Comparison of ENCODE assay signal across 18 mouse cellular contexts in the genomic region with DNA sequence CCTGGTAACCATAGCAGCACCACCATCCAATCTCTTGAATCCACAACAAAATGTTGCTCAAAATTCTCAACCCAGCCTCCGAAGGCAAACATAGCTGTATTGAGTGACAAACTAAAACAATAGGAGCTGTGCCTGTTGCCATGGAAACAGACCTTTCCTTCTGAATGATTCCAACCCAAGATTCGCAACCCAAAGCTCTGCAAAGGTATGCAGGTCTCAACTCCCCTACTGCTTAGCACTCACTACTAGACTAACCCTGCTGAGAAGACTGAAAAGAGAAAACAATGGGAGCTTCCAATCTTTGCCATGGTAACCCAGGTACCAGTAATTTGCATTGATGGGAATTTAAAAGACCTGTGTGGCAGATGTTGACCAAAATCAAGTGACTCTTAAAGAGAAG.
DNase-seq lines count a peak whose midpoint lies in the region; ATAC-seq and TF ChIP-seq lines count a peak whose summit lies in the region.
"Had no signal": no experiment of that assay in that cellular context is flagged by ENCODE, and none has a peak within 500 bp of the region (broad histone marks: within the 10 kb centered on the region; RNA-seq: fewer than 3 reads in every experiment).

No protein-coding gene starts in this region.

- no peak overlapping the region for H3K27ac ChIP-seq in forebrain, postnatal 0 days (ENCODE audit: low read depth, low read length)
- no peak overlapping the region for H3K27ac ChIP-seq in midbrain, embryonic 14.5 days (replicated peaks; ENCODE audit: low read depth, low read length)
- no peak overlapping the region for H3K27ac ChIP-seq in liver, embryonic 12.5 days
- H3K27ac ChIP-seq: left cerebral cortex, adult 2 months; limb, embryonic 12.5 days had no signal

- TF ChIP-seq CTCF in forebrain, postnatal 0 days (IDR thresholded peaks at IDR 0.05; ENCODE audit: low read depth), result no peak

- H3K4me2 ChIP-seq in forebrain, postnatal 0 days (ENCODE audit: low read depth), result no peak overlapping the region
- H3K4me2 ChIP-seq in midbrain, embryonic 14.5 days (ENCODE audit: low read length), result no peak overlapping the region
- no peak overlapping the region for H3K4me2 ChIP-seq in liver, embryonic 12.5 days
- H3K4me2 ChIP-seq: heart, embryonic 11.5 days; limb, embryonic 12.5 days had no signal

- no peak overlapping the region for H3K4me3 ChIP-seq in forebrain, postnatal 0 days (ENCODE audit: low read depth, low read length)
- H3K4me3 ChIP-seq in midbrain, embryonic 14.5 days (replicated peaks; ENCODE audit: low read depth, low read length), result no peak overlapping the region
- no peak overlapping the region for H3K4me3 ChIP-seq in liver, embryonic 12.5 days
- H3K4me3 ChIP-seq: left cerebral cortex, adult 2 months; limb, embryonic 12.5 days had no signal

- H3K36me3 ChIP-seq in forebrain, postnatal 0 days (ENCODE audit: insufficient read depth), result no peaks in the 10 kb centered on the region
- no peaks in the 10 kb centered on the region for H3K36me3 ChIP-seq in midbrain, embryonic 14.5 days (ENCODE audit: control insufficient read depth, insufficient read depth, low read length)
- H3K36me3 ChIP-seq in liver, embryonic 12.5 days, result no peaks in the 10 kb centered on the region
- H3K36me3 ChIP-seq: limb, embryonic 12.5 days had no signal

- H3K9ac ChIP-seq in forebrain, postnatal 0 days, result no peak overlapping the region
- no peak overlapping the region for H3K9ac ChIP-seq in midbrain, embryonic 14.5 days (replicated peaks; ENCODE audit: low read length)
- no peak overlapping the region for H3K9ac ChIP-seq in liver, embryonic 12.5 days
- H3K9ac ChIP-seq: limb, embryonic 12.5 days had no signal

- 3% methylated on average over 2 of the region's 2 CpGs for WGBS in forebrain, postnatal 0 days
- 4% methylated on average over 2 of the region's 2 CpGs for WGBS in midbrain, embryonic 14.5 days
- WGBS in liver, embryonic 12.5 days (ENCODE audit: insufficient replicate concordance), result 31% methylated on average over 2 of the region's 2 CpGs

- peak; percentile 60; the same call in 1 of the 2 replicates for ATAC-seq in forebrain, postnatal 0 days
- no peak for ATAC-seq in midbrain, embryonic 14.5 days (ENCODE audit: low FRiP score, low TSS enrichment)
- ATAC-seq in liver, embryonic 12.5 days, result no peak

- no peaks in the 10 kb centered on the region for H3K9me3 ChIP-seq in forebrain, postnatal 0 days (ENCODE audit: low read length)
- no peaks in the 10 kb centered on the region for H3K9me3 ChIP-seq in midbrain, embryonic 14.5 days (ENCODE audit: control insufficient read depth, low read length)
- no peaks in the 10 kb centered on the region for H3K9me3 ChIP-seq in liver, embryonic 12.5 days (replicated peaks)

- H3K27me3 ChIP-seq in forebrain, postnatal 0 days (ENCODE audit: insufficient read depth, low read length), result no peaks in the 10 kb centered on the region
- no peaks in the 10 kb centered on the region for H3K27me3 ChIP-seq in midbrain, embryonic 14.5 days (ENCODE audit: control insufficient read depth, insufficient read depth, low read length)
- no peaks in the 10 kb centered on the region for H3K27me3 ChIP-seq in liver, embryonic 12.5 days (replicated peaks)
- H3K27me3 ChIP-seq: limb, embryonic 12.5 days had no signal

- peak; percentile 16 for DNase-seq in WW6 (ENCODE audit: low read depth, low spot score)
- DNase-seq in embryo, embryonic 10.5 days (ENCODE audit: low spot score), result peak; percentile 54
- peak; percentile 35 for DNase-seq in forebrain, postnatal 0 days
- peak; percentile 73 for DNase-seq in midbrain, embryonic 14.5 days
- DNase-seq in cerebellum, adult 8-10 months, result no peak
- DNase-seq in cerebellum, postnatal 14 days, result no peak
- no peak for DNase-seq in kidney, adult 9 months
- DNase-seq: cerebellum, postnatal 36 days; gastrocnemius, postnatal 14 days; heart, postnatal 4 days; kidney, adult 18-20 months; lung, adult 2 months; spleen, adult 18-20 months; thymus, postnatal 36 days had no signal

- H3K4me1 ChIP-seq in forebrain, postnatal 0 days (ENCODE audit: insufficient read depth), result 0 out of 2 replicates have a peak, but pooled peaks cover 3% of the 10 kb centered on the region
- no peaks in the 10 kb centered on the region for H3K4me1 ChIP-seq in midbrain, embryonic 14.5 days (ENCODE audit: control insufficient read depth, insufficient read depth, low read length)
- no peaks in the 10 kb centered on the region for H3K4me1 ChIP-seq in liver, embryonic 12.5 days
- H3K4me1 ChIP-seq: limb, embryonic 12.5 days had no signal

Comparison
In these comparisons a context has a peak if more than half of its experiments do, and no peak if none do; other contexts are left out.
1. DNase-seq: peak in WW6 (single experiment), embryo, embryonic 10.5 days (single experiment), forebrain, postnatal 0 days (single experiment) and midbrain, embryonic 14.5 days (single experiment); none in cerebellum, adult 8-10 months (single experiment), cerebellum, postnatal 14 days (0 of 2) and kidney, adult 9 months (single experiment).